In genomic region chr9:40791864-40792633, GRCm38 (mm10) we compare ENCODE assay signal across 19 mouse cellular contexts.
"Had no signal": no experiment of that assay in that cellular context is flagged by ENCODE, and none has a peak within 500 bp of the region (broad histone marks: within the 10 kb centered on the region; RNA-seq: fewer than 3 reads in every experiment).

No protein-coding gene starts in this region.

- H3K27ac ChIP-seq: left cerebral cortex, adult 2 months; liver, embryonic 15.5 days; midbrain, embryonic 12.5 days; stomach, embryonic 15.5 days had no signal

- DNase-seq: kidney, adult 18-20 months; kidney, adult 9 months; kidney, postnatal 10 days; kidney, postnatal 36 days; layer of hippocampus, postnatal 36 days; lung, adult 2 months; lung, postnatal 14 days; lung, postnatal 4 days; right cerebral cortex, postnatal 25 days; spleen, adult 18-20 months; thymus, postnatal 25 days had no signal

- H3K4me3 ChIP-seq: left cerebral cortex, adult 2 months; liver, embryonic 15.5 days; midbrain, embryonic 12.5 days; stomach, embryonic 15.5 days had no signal

- H3K9ac ChIP-seq: liver, embryonic 15.5 days; midbrain, embryonic 12.5 days; stomach, embryonic 15.5 days had no signal

- H3K27me3 ChIP-seq: liver, embryonic 15.5 days; midbrain, embryonic 12.5 days; stomach, embryonic 15.5 days had no signal

- H3K4me2 ChIP-seq: liver, embryonic 11.5 days; liver, embryonic 15.5 days; midbrain, embryonic 12.5 days; stomach, embryonic 15.5 days had no signal

- H3K9me3 ChIP-seq: liver, embryonic 15.5 days; midbrain, embryonic 12.5 days; stomach, embryonic 15.5 days had no signal

- H3K36me3 ChIP-seq: liver, embryonic 15.5 days; midbrain, embryonic 12.5 days; stomach, embryonic 15.5 days had no signal

- ATAC-seq: inflammation-experienced regulatory T-cells, adult 6 months; intestine, embryonic 16.5 days; midbrain, embryonic 16.5 days had no signal

- H3K4me1 ChIP-seq: liver, embryonic 15.5 days; midbrain, embryonic 12.5 days; stomach, embryonic 15.5 days had no signal
